Mouse (Mus musculus) MEL-GATA-1-ER (cell line): ENCODE measurements around the gene Uba52.

ENCODE experiments used
- DNase-seq: peaks from one replicate; pipeline ENCODE4 v3.0.0-alpha.2; 2012; ENCODE audit warnings: low read depth; ENCODE audit errors: extremely low read depth

Uba52 gene

GRCm38 (mm10) chr8:70510228-70510915 is at the start of gene Uba52:
Uba52 (minus strand) TSS chr8:70510801.
- DNase-seq, result peak; percentile 85

GRCm38 (mm10) chr8:70560096-70560495 is 49.5 kb upstream of the Uba52 start:
- peak; percentile 64 for DNase-seq

- no peak for DNase-seq
These were observed 48.4 kb upstream of the Uba52 start for GRCm38 (mm10) chr8:70558983-70559382.

- DNase-seq, result no peak
These were observed 47.7 kb upstream of the Uba52 start for GRCm38 (mm10) chr8:70558334-70558733.

- DNase-seq, result no peak
These were observed 44.6 kb upstream of the Uba52 start for GRCm38 (mm10) chr8:70555079-70555747.

- no peak for DNase-seq
These were observed 43.1 kb upstream of the Uba52 start for GRCm38 (mm10) chr8:70553740-70554139.

- no peak for DNase-seq
These were observed 42.2 kb upstream of the Uba52 start for GRCm38 (mm10) chr8:70552836-70553235.

GRCm38 (mm10) chr8:70551558-70552161 is 41.1 kb upstream of the Uba52 start:
- no peak for DNase-seq

GRCm38 (mm10) chr8:70549412-70550184 is 39.0 kb upstream of the Uba52 start:
- DNase-seq, result no peak

- no peak for DNase-seq
These were observed 37.2 kb upstream of the Uba52 start for GRCm38 (mm10) chr8:70547762-70548161.

GRCm38 (mm10) chr8:70546412-70546811 is 35.8 kb upstream of the Uba52 start:
- no peak for DNase-seq

GRCm38 (mm10) chr8:70544200-70544687 is 33.6 kb upstream of the Uba52 start:
- DNase-seq, result no peak

GRCm38 (mm10) chr8:70541081-70541480 is 30.5 kb upstream of the Uba52 start:
- no peak for DNase-seq

- no peak for DNase-seq
These were observed 30.0 kb upstream of the Uba52 start for GRCm38 (mm10) chr8:70540507-70541071.

- no peak for DNase-seq
These were observed 29.5 kb upstream of the Uba52 start for GRCm38 (mm10) chr8:70540013-70540506.

GRCm38 (mm10) chr8:70539077-70539813 is 28.6 kb upstream of the Uba52 start, which contains the start of gene Ell:
Ell (plus strand) TSS chr8:70539457.
- peak; percentile 97 for DNase-seq

- peak; percentile 86 for DNase-seq
These were observed 28.1 kb upstream of the Uba52 start for GRCm38 (mm10) chr8:70538633-70539076.

GRCm38 (mm10) chr8:70538024-70538579 is 27.5 kb upstream of the Uba52 start:
- DNase-seq, result no peak

- no peak for DNase-seq
These were observed 25.1 kb upstream of the Uba52 start for GRCm38 (mm10) chr8:70535701-70536100.

GRCm38 (mm10) chr8:70535221-70535620 is 24.6 kb upstream of the Uba52 start:
- no peak for DNase-seq
